8 mouse cellular contexts compared by ENCODE assay signal in the genomic region with DNA sequence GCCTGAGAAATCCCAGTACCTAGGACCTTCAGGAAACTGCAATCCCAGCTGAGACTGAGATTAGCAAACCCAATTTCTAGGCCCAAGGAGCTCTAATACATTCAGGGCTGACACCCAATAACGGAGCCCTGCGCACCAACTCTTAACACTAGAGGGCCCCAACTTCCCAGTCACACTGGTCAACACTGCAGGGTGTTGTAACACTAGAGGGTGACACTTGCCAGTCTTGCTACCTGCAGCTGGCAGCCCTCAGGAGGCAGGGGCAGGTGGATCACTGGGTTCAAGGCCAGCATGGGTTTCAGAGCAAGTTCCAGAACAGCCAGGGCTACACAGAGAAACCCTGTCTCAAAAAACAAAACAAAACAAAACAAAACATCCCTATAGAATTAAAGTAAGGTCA. TPM values are rescaled to one million over a fixed set of nuclear protein-coding genes. Genes with fewer than 3 reads are reported as not detected.
DNase-seq lines count a peak whose midpoint lies in the region; ATAC-seq lines count a peak whose summit lies in the region.

No protein-coding gene starts in this region.

- peak overlapping the region; percentile 20; the same call in 1 of the 2 replicates for H3K4me2 ChIP-seq in heart, embryonic 11.5 days

- WGBS in embryonic facial prominence, embryonic 10.5 days = 9% methylated on average over 2 of the region's 2 CpGs
- WGBS in heart, embryonic 11.5 days (ENCODE audit: insufficient replicate concordance) = 7% methylated on average over 2 of the region's 2 CpGs

- H3K36me3 ChIP-seq in embryonic facial prominence, embryonic 10.5 days (replicated peaks) = peaks cover 13% of the 10 kb centered on the region
- H3K36me3 ChIP-seq in heart, embryonic 11.5 days (ENCODE audit: control insufficient read depth, insufficient read depth, low read length) = 0 out of 2 replicates have a peak, but pooled peaks cover 3% of the 10 kb centered on the region

- ATAC-seq in heart, embryonic 11.5 days (replicated peaks; ENCODE audit: insufficient number of reproducible peaks, low FRiP score, low TSS enrichment) = peak; percentile 56; the same call in 1 of the 2 replicates

- H3K4me3 ChIP-seq in embryonic facial prominence, embryonic 10.5 days = no peak overlapping the region
- H3K4me3 ChIP-seq in heart, embryonic 11.5 days (ENCODE audit: low read depth, low read length) = no peak overlapping the region

- H3K27me3 ChIP-seq in embryonic facial prominence, embryonic 10.5 days (replicated peaks; ENCODE audit: low read depth, poor library complexity, severe bottlenecking) = no peaks in the 10 kb centered on the region
- H3K27me3 ChIP-seq in heart, embryonic 11.5 days (ENCODE audit: control insufficient read depth, insufficient read depth, low read length) = no peaks in the 10 kb centered on the region

- H3K9ac ChIP-seq in heart, embryonic 11.5 days (ENCODE audit: low read depth, low read length) = no peak overlapping the region

- peaks cover 21% of the 10 kb centered on the region for H3K4me1 ChIP-seq in embryonic facial prominence, embryonic 10.5 days
- H3K4me1 ChIP-seq in heart, embryonic 11.5 days (ENCODE audit: control insufficient read depth, insufficient read depth, low read length) = peaks cover 10% of the 10 kb centered on the region

- no peaks in the 10 kb centered on the region for H3K9me3 ChIP-seq in embryonic facial prominence, embryonic 10.5 days
- H3K9me3 ChIP-seq in heart, embryonic 11.5 days (replicated peaks; ENCODE audit: control insufficient read depth, low read length) = no peaks in the 10 kb centered on the region

- peak; percentile 81 for DNase-seq in CD4-positive, CD25-positive, alpha-beta regulatory T cell, adult 2 months (ENCODE audit: low read depth, low spot score)
- peak; percentile 69 for DNase-seq in T-cell, adult 2 months (ENCODE audit: low spot score)
- peak; percentile 60 for DNase-seq in embryonic facial prominence, embryonic 10.5 days (ENCODE audit: low spot score)
- DNase-seq in kidney, adult 9 months = peak; percentile 84
- DNase-seq in lung, postnatal 14 days = peak; percentile 60
- DNase-seq in retina, embryonic 14.5 days (ENCODE audit: low spot score) = peak; percentile 66
- DNase-seq in right cerebral cortex, postnatal 25 days = no peak

- H3K27ac ChIP-seq in embryonic facial prominence, embryonic 10.5 days (replicated peaks) = 0 out of 2 replicates have a peak overlapping the region, but pooled peaks have one; percentile 19
- no peak overlapping the region for H3K27ac ChIP-seq in heart, embryonic 11.5 days (ENCODE audit: low read depth, low read length)

RNA-seq across cellular contexts. Expression of a gene that starts 0.6 kb away (rescaled TPM):
- 130 and 131 TPM in 2 replicates for polyA plus RNA-seq in embryonic facial prominence, embryonic 10.5 days (2016; fragmentation: Nextera tagmentation; extraction: Ambion mirVana)
- 110 TPM in 2 replicates for polyA plus RNA-seq in heart, embryonic 11.5 days (2014; fragmentation: Nextera tagmentation; extraction: Ambion mirVana)

RNA-seq across cellular contexts. Expression of a gene that starts 8.9 kb away (rescaled TPM):
- polyA plus RNA-seq in embryonic facial prominence, embryonic 10.5 days (2016; fragmentation: Nextera tagmentation; extraction: Ambion mirVana) = 5.0 and 5.1 TPM in 2 replicates
- 10.4 and 13.0 TPM in 2 replicates for polyA plus RNA-seq in heart, embryonic 11.5 days (2014; fragmentation: Nextera tagmentation; extraction: Ambion mirVana)
